Mouse (Mus musculus): ENCODE measurements at regions not wholly inside any gene's neighbourhood (a gene's known extent, or its start where the extent isn't known, plus 50 kb on each side); places are given as distances from the start of the nearest gene placed in this dataset.
"Not testable (repeated sequence)": the region's sequence is repeated elsewhere in the genome, so short reads cannot be mapped to it uniquely, and the experiment has no call there.

DNA sequence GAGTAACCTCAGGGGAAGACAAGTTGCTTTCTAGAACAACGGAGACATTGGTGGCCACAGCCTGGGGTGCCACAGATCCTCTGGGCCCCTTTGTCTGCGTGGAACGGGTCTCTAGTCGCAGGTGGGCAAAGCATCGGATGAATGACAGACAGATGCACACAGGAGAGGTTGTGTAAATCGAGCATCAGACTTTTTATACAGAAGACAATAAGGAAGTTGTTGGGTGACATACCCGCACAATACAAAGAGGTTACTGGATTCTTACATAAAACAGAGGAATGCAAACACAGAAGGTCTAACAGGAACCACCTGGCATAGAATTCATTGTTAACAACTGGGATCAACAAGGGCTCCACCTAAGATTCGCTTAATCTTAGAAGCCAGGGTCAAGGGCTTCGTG lies 127.5 kb downstream of the Nr2f2 start:
- TF ChIP-seq CTCF, EP300 (IDR thresholded peaks at IDR 0.05; ENCODE audit: low read depth): not testable (repeated sequence)
